Mouse (Mus musculus) CH12.LX (cell line): Measurements from ENCODE around the gene 4833427G06Rik.

ENCODE experiments used
- BHLHE40 ChIP-seq: IDR thresholded peaks from 2 replicates; pipeline ENCODE4 v1.6.1; 2011; ENCODE audit warnings: mild to moderate bottlenecking, low read depth, low read length, improper control_type of control experiment
- CTCF ChIP-seq, 2 experiments: IDR thresholded peaks in 1 of 2; conservative IDR thresholded peaks in 1 of 2; 2 replicates each; pipeline ENCODE4 v1.5.1; 2011 to 2012; ENCODE audit warnings: low read depth in 2 of 2, low read length in 2 of 2, improper control_type of control experiment in 1 of 2, inconsistent platforms in 1 of 2, mild to moderate bottlenecking in 1 of 2, moderate library complexity in 1 of 2
- E2F4 ChIP-seq: IDR thresholded peaks from 2 replicates; pipeline ENCODE4 v1.6.1; 2011; ENCODE audit warnings: low read depth, low read length, improper control_type of control experiment; ENCODE audit not compliant: insufficient replicate concordance
- EP300 ChIP-seq: IDR thresholded peaks from 2 replicates; pipeline ENCODE4 v1.6.1; 2011; ENCODE audit warnings: low read length, improper control_type of control experiment
- ETS1 ChIP-seq: conservative IDR thresholded peaks from 2 replicates; pipeline ENCODE4 v1.6.1; 2012; ENCODE audit warnings: low read depth, mild to moderate bottlenecking, inconsistent platforms, low read length, improper control_type of control experiment, moderate library complexity
- MEF2A ChIP-seq: IDR thresholded peaks from 2 replicates; pipeline ENCODE4 v1.6.1; 2014; ENCODE audit warnings: low read depth, mild to moderate bottlenecking, inconsistent platforms, low read length, improper control_type of control experiment, borderline replicate concordance
- MXI1 ChIP-seq: IDR thresholded peaks from 2 replicates; pipeline ENCODE4 v1.6.1; 2011; ENCODE audit warnings: mild to moderate bottlenecking, low read depth, low read length, improper control_type of control experiment
- POLR2A ChIP-seq: IDR thresholded peaks from 2 replicates; pipeline ENCODE4 v1.6.1; 2011; ENCODE audit warnings: low read depth, mild to moderate bottlenecking, improper control_type of control experiment, low read length
- TCF12 ChIP-seq: IDR thresholded peaks from 2 replicates; pipeline ENCODE4 v1.6.1; 2014; ENCODE audit warnings: low read depth, mild to moderate bottlenecking, inconsistent platforms, low read length, improper control_type of control experiment
- USF1 ChIP-seq: IDR thresholded peaks from 2 replicates; pipeline ENCODE4 v1.6.1; 2014; ENCODE audit warnings: low read depth, mild to moderate bottlenecking, inconsistent platforms, low read length, improper control_type of control experiment
- ZKSCAN1 ChIP-seq: IDR thresholded peaks from 2 replicates; pipeline ENCODE4 v1.6.1; 2012; ENCODE audit warnings: low read depth, inconsistent platforms, low read length, improper control_type of control experiment, borderline replicate concordance

DNA sequence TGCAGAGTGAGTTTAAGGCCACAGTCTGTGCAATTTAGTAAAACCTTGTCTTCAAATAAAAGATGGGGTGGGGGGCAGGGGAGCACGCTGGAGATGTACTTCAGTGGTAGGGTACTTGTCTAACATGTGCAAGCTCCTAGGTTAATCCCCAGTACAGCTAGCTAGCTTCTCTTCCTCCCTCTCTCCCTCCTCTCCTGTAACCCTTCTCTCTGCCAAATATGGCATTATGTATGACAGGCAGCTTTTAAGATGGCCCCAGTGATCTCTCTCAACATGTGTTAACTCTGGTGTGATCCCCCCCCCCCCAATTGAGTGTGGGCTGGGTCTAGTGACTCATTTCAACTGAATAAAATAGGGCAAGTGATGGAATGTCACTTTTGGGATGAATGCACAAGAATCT lies 41.6 kb upstream of the 4833427G06Rik start:
- TF ChIP-seq MEF2A, result no peak
- TF ChIP-seq USF1, result no peak
- no peak for TF ChIP-seq EP300
- TF ChIP-seq MXI1, result no peak
- TF ChIP-seq ZKSCAN1, result no peak
- TF ChIP-seq POLR2A, result no peak
- no peak for TF ChIP-seq CTCF (conservative IDR thresholded peaks at IDR 0.05 in 1 of 2, IDR thresholded peaks at IDR 0.05 in 1 of 2; ENCODE audit: low read depth in 2 of 2, low read length in 2 of 2)
- no peak for TF ChIP-seq ETS1
- no peak for TF ChIP-seq E2F4
- TF ChIP-seq TCF12, result no peak
- no peak for TF ChIP-seq BHLHE40
